Mouse (Mus musculus): ENCODE data around the gene Armh2.
"Not testable (repeated sequence)": the region's sequence is repeated elsewhere in the genome, so short reads cannot be mapped to it uniquely, and the experiment has no call there.

Armh2 gene

GRCm38 (mm10) chr13:24757820-24758564 is 17.0 kb downstream of the Armh2 start:
- no peak for DNase-seq

GRCm38 (mm10) chr13:24759451-24759850 is 18.4 kb downstream of the Armh2 start:
- DNase-seq, result no peak

GRCm38 (mm10) chr13:24760351-24760870 is 19.4 kb downstream of the Armh2 start:
- no peak for DNase-seq

GRCm38 (mm10) chr13:24761083-24761402 is 20.0 kb downstream of the Armh2 start:
- no peak for DNase-seq

GRCm38 (mm10) chr13:24761403-24762227 is 20.6 kb downstream of the Armh2 start, which contains the start of gene Gmnn:
Gene Gmnn (minus strand): TSS chr13:24761923.
- DNase-seq, result peak; percentile 91

GRCm38 (mm10) chr13:24762254-24762653 is 21.2 kb downstream of the Armh2 start:
- no peak for DNase-seq

GRCm38 (mm10) chr13:24767809-24768208 is 26.8 kb downstream of the Armh2 start:
- peak; percentile 35 to 50 for DNase-seq

- DNase-seq, result not testable (repeated sequence)
Measured at GRCm38 (mm10) chr13:24771482-24771881, 30.4 kb downstream of the Armh2 start.

- DNase-seq, result peak; percentile 69 to 73
Measured at GRCm38 (mm10) chr13:24776146-24776844, 35.3 kb downstream of the Armh2 start.

- no peak for DNase-seq
Measured at GRCm38 (mm10) chr13:24778026-24778425, 37.0 kb downstream of the Armh2 start.

- DNase-seq, result no peak
Measured at GRCm38 (mm10) chr13:24778706-24779380, 37.8 kb downstream of the Armh2 start.

GRCm38 (mm10) chr13:24781916-24782315 is 40.9 kb downstream of the Armh2 start:
- no peak for DNase-seq

- peak; percentile 39 to 47 for DNase-seq
Measured at GRCm38 (mm10) chr13:24786014-24786490, 45.0 kb downstream of the Armh2 start.

- no peak for DNase-seq
Measured at GRCm38 (mm10) chr13:24787477-24787876, 46.4 kb downstream of the Armh2 start.

GRCm38 (mm10) chr13:24791349-24791748 is 50.3 kb downstream of the Armh2 start:
- no peak for DNase-seq

- DNase-seq, result no peak
Measured at GRCm38 (mm10) chr13:24792411-24793045, 51.5 kb downstream of the Armh2 start.
